Mouse (Mus musculus) midbrain, embryonic 14.5 days (tissue): ENCODE measurements around the gene Slc9a6. TPM values are rescaled to one million over a fixed set of nuclear protein-coding genes. Genes with fewer than 3 reads are reported as not detected.

Experiments used
- ATAC-seq: fragments of 200-750 bp; cut with Nextera tagmentation; 2 replicates; pipeline ENCODE4 v1.8.0; 2017; ENCODE audit warnings: moderate number of reproducible peaks, moderate library complexity; ENCODE audit not compliant: low FRiP score, low TSS enrichment
- DNase-seq: peaks from one replicate; pipeline ENCODE4 v3.0.0-alpha.2; 2015
- H3K27ac ChIP-seq: fragments of 300-500 bp; sonication (generic); replicated peaks from 2 replicates; pipeline ENCODE4 v1.5.1; 2014; ENCODE audit warnings: mild to moderate bottlenecking, low read depth, low read length, moderate library complexity
- H3K27me3 ChIP-seq: fragments of 300-500 bp; sonication (generic); 2 replicates; pipeline ENCODE4 v1.6.1; 2014; ENCODE audit warnings: low read length, control low read depth, mixed read lengths; ENCODE audit not compliant: control insufficient read depth, insufficient read depth
- H3K36me3 ChIP-seq: fragments of 300-500 bp; sonication (generic); 2 replicates; pipeline ENCODE4 v1.6.1; 2014; ENCODE audit warnings: low read length, control low read depth; ENCODE audit not compliant: control insufficient read depth, insufficient read depth
- H3K4me1 ChIP-seq: fragments of 300-500 bp; sonication (generic); 2 replicates; pipeline ENCODE4 v1.6.1; 2014; ENCODE audit warnings: mild to moderate bottlenecking, antibody characterized with exemption, low read length, control low read depth; ENCODE audit not compliant: control insufficient read depth, insufficient read depth
- H3K4me2 ChIP-seq: fragments of 300-500 bp; sonication (generic); 2 replicates; pipeline ENCODE4 v1.6.1; 2014; ENCODE audit warnings: mild to moderate bottlenecking, low read length, moderate library complexity
- H3K4me3 ChIP-seq: fragments of 300-500 bp; sonication (generic); replicated peaks from 2 replicates; pipeline ENCODE4 v1.5.1; 2014; ENCODE audit warnings: low read depth, low read length
- H3K9ac ChIP-seq: fragments of 300-500 bp; sonication (generic); replicated peaks from 2 replicates; pipeline ENCODE4 v1.6.1; 2014; ENCODE audit warnings: mild to moderate bottlenecking, low read length, moderate library complexity
- H3K9me3 ChIP-seq: fragments of 300-500 bp; sonication (generic); 2 replicates; pipeline ENCODE4 v1.6.1; 2016; ENCODE audit warnings: low read length, control low read depth, mixed read lengths; ENCODE audit not compliant: control insufficient read depth
- WGBS: fragments of 180-500 bp; shearing (Covaris S2); extraction: QIAGEN DNeasy Blood & Tissue Kit; methylation state at CpG from one replicate; pipeline ENCODE4 v1.1.7; 2014; 5-methylcytosine and 5-hydroxymethylcytosine counted together
- polyA plus RNA-seq: library from polyadenylated mRNA; unstranded; fragments of >200 nt; fragmentation: Nextera tagmentation; extraction: Ambion mirVana; gene quantifications from 2 replicates; pipeline ENCODE4 v1.2.1, GENCODE M21; 2014

Gene Slc9a6
- polyA plus RNA-seq, 1 experiment from 2014 or later, result 48.7 TPM

GRCm38 (mm10) chrX:56659286-56659685, 49.7 kb downstream of the Slc9a6 start:
- H3K4me1 ChIP-seq, result no peaks in the 10 kb centered on the region
- no peaks in the 10 kb centered on the region for H3K27me3 ChIP-seq
- H3K36me3 ChIP-seq, result peaks cover 8% of the 10 kb centered on the region; the same call in 1 of the 2 replicates
- H3K27ac ChIP-seq, result no peak overlapping the region
- no peak overlapping the region for H3K4me3 ChIP-seq
- DNase-seq, result no peak
- ATAC-seq, result no peak
- H3K9ac ChIP-seq, result no peak overlapping the region
- no peak overlapping the region for H3K4me2 ChIP-seq
- 21% methylated on average over 2 of the region's 2 CpGs for WGBS
- H3K9me3 ChIP-seq, result no peaks in the 10 kb centered on the region

GRCm38 (mm10) chrX:56661143-56661542, 51.6 kb downstream of the Slc9a6 start:
- H3K9ac ChIP-seq, result no peak overlapping the region
- DNase-seq, result no peak
- ATAC-seq, result no peak
- 0 out of 2 replicates have a peak, but pooled peaks cover 2% of the 10 kb centered on the region for H3K36me3 ChIP-seq
- H3K27me3 ChIP-seq, result no peaks in the 10 kb centered on the region
- 88% methylated on average over 12 of the region's 12 CpGs for WGBS
- H3K4me1 ChIP-seq, result no peaks in the 10 kb centered on the region
- no peak overlapping the region for H3K4me2 ChIP-seq
- H3K9me3 ChIP-seq, result no peaks in the 10 kb centered on the region
- no peak overlapping the region for H3K4me3 ChIP-seq
- no peak overlapping the region for H3K27ac ChIP-seq

- H3K27me3 ChIP-seq, result no peaks in the 10 kb centered on the region
- DNase-seq, result no peak
- H3K9me3 ChIP-seq, result no peaks in the 10 kb centered on the region
- no peak overlapping the region for H3K4me2 ChIP-seq
- 0 out of 2 replicates have a peak, but pooled peaks cover 2% of the 10 kb centered on the region for H3K36me3 ChIP-seq
- H3K4me1 ChIP-seq, result no peaks in the 10 kb centered on the region
- H3K4me3 ChIP-seq, result no peak overlapping the region
- H3K9ac ChIP-seq, result no peak overlapping the region
- WGBS, result 79% methylated on average over 6 of the region's 6 CpGs
- no peak overlapping the region for H3K27ac ChIP-seq
- ATAC-seq, result no peak
Observed at GRCm38 (mm10) chrX:56662316-56662715, 52.8 kb downstream of the Slc9a6 start.

- Histone ChIP-seq H3K9me3 (no peaks in the 10 kb centered on the region), H3K27me3 (no peaks in the 10 kb centered on the region), H3K4me2 (no peak overlapping the region), H3K27ac (no peak overlapping the region), H3K9ac (no peak overlapping the region), H3K36me3 (0 out of 2 replicates have a peak, but pooled peaks cover 2% of the 10 kb centered on the region), H3K4me3 (no peak overlapping the region), H3K4me1 (no peaks in the 10 kb centered on the region)
- no peak for DNase-seq
- 83% methylated on average over 4 of the region's 4 CpGs for WGBS
- no peak for ATAC-seq
Observed at GRCm38 (mm10) chrX:56663377-56663776, 53.8 kb downstream of the Slc9a6 start.

GRCm38 (mm10) chrX:56665226-56665973, 55.8 kb downstream of the Slc9a6 start:
- Histone ChIP-seq H3K9ac (no peak overlapping the region), H3K4me2 (no peak overlapping the region), H3K9me3 (no peaks in the 10 kb centered on the region), H3K4me3 (no peak overlapping the region), H3K36me3 (no peaks in the 10 kb centered on the region), H3K27ac (no peak overlapping the region), H3K27me3 (no peaks in the 10 kb centered on the region), H3K4me1 (no peaks in the 10 kb centered on the region)
- ATAC-seq, result no peak
- no peak for DNase-seq
- 83% methylated on average over 8 of the region's 8 CpGs for whole genome bisulfite sequencing

GRCm38 (mm10) chrX:56667296-56667695, 57.7 kb downstream of the Slc9a6 start:
- Histone ChIP-seq H3K4me1 (no peaks in the 10 kb centered on the region), H3K9me3 (no peaks in the 10 kb centered on the region), H3K27me3 (no peaks in the 10 kb centered on the region), H3K4me2 (no peak overlapping the region), H3K4me3 (no peak overlapping the region), H3K27ac (no peak overlapping the region), H3K36me3 (no peaks in the 10 kb centered on the region), H3K9ac (no peak overlapping the region)
- ATAC-seq, result no peak
- WGBS, result 82% methylated on average over 6 of the region's 6 CpGs
- DNase-seq, result no peak

GRCm38 (mm10) chrX:56668051-56668450, 58.5 kb downstream of the Slc9a6 start:
- WGBS, result 89% methylated on average over 5 of the region's 5 CpGs
- H3K27me3 ChIP-seq, result no peaks in the 10 kb centered on the region
- no peaks in the 10 kb centered on the region for H3K9me3 ChIP-seq
- H3K9ac ChIP-seq, result no peak overlapping the region
- H3K27ac ChIP-seq, result no peak overlapping the region
- no peaks in the 10 kb centered on the region for H3K36me3 ChIP-seq
- no peak overlapping the region for H3K4me2 ChIP-seq
- H3K4me3 ChIP-seq, result no peak overlapping the region
- H3K4me1 ChIP-seq, result no peaks in the 10 kb centered on the region
- DNase-seq (no peak), ATAC-seq (no peak)

- H3K4me1 ChIP-seq, result no peaks in the 10 kb centered on the region
- H3K4me3 ChIP-seq, result no peak overlapping the region
- no peaks in the 10 kb centered on the region for H3K36me3 ChIP-seq
- no peak overlapping the region for H3K4me2 ChIP-seq
- H3K9ac ChIP-seq, result no peak overlapping the region
- WGBS, result 89% methylated on average over 3 of the region's 3 CpGs
- H3K27me3 ChIP-seq, result no peaks in the 10 kb centered on the region
- no peaks in the 10 kb centered on the region for H3K9me3 ChIP-seq
- ATAC-seq (no peak), DNase-seq (no peak)
- no peak overlapping the region for H3K27ac ChIP-seq
Observed at GRCm38 (mm10) chrX:56668501-56668900, 58.9 kb downstream of the Slc9a6 start.

- ATAC-seq, result no peak
- no peak overlapping the region for H3K4me2 ChIP-seq
- H3K9me3 ChIP-seq, result no peaks in the 10 kb centered on the region
- 80% methylated on average over 6 of the region's 6 CpGs for WGBS
- no peaks in the 10 kb centered on the region for H3K36me3 ChIP-seq
- no peaks in the 10 kb centered on the region for H3K27me3 ChIP-seq
- no peaks in the 10 kb centered on the region for H3K4me1 ChIP-seq
- no peak overlapping the region for H3K9ac ChIP-seq
- H3K4me3 ChIP-seq, result no peak overlapping the region
- H3K27ac ChIP-seq, result no peak overlapping the region
- DNase-seq, result no peak
Observed at GRCm38 (mm10) chrX:56675556-56675955, 66.0 kb downstream of the Slc9a6 start.
